Mouse (Mus musculus) olfactory bulb, adult 2 months (tissue): Measurements from ENCODE around the gene Pacsin1.

ENCODE experiments used
- CTCF ChIP-seq: fragments of 200-500 bp; IDR thresholded peaks from 2 replicates; pipeline ENCODE4 v1.5.1; 2012; ENCODE audit warnings: low read depth, mild to moderate bottlenecking, low read length, moderate library complexity; ENCODE audit not compliant: insufficient read depth
- POLR2A ChIP-seq: fragments of 200-500 bp; IDR thresholded peaks from 2 replicates; pipeline ENCODE4 v1.6.1; 2012; ENCODE audit warnings: mild to moderate bottlenecking, low read depth, low read length, moderate library complexity; ENCODE audit not compliant: insufficient read depth

DNA sequence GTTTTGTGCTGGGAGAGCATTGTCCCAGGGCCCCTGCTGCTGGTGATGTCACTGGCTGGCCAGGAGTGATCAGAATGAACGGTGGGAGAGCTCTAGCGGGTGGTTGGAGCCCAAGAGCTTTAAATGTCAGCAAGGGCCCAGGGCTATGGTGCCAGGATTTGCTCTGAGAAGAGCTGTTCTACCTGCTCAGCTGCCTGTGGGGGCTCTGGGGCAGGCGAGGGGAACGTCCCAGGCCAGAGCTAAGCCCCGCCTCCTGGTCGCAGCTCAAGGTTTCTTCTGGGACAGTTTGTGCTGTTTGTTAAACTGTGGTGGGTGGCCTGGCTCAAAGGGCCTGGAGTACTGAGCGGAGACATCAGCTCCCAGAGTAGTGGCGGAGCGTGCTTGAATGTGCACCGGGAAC is 70.1 kb downstream of the Pacsin1 start:
- TF ChIP-seq CTCF (no peak), POLR2A (no peak)
